8 mouse cellular contexts compared by ENCODE assay signal in the genomic region with DNA sequence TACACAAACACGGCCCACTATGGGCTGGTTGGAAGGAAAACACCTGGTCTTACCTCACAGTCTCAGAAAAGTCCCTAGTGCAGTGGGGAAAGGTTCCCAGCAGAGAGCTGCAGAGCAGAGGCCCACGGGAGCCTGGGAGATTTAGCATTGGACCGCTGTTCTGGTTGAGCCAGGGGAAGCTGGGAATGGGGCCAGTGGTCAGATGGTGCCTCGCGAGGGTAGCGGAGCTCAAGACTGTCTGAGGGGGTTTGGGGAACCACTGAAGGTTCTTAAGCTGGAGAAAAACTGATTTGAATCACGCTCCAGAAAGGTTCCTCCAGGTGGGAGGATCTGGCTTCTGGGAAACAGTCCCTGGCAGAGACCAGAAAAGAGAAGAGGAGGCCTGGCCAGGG.
A peak's percentile ranks its signal among the peaks of the same experiment; 100 is the strongest.
DNase-seq lines count a peak whose midpoint lies in the region; ATAC-seq lines count a peak whose summit lies in the region.

No protein-coding gene starts in this region.

- DNase-seq in left cerebral cortex, postnatal 4 days: peak; percentile 83
- DNase-seq in left cerebral cortex, adult 8-10 months (ENCODE audit: low spot score in 2 of 2): no peak
- peak; percentile 84 to 85 for DNase-seq in cerebellum, postnatal 14 days
- DNase-seq in testis, postnatal 14 days (ENCODE audit: low spot score): no peak
- no peak for DNase-seq in layer of hippocampus, postnatal 25 days (ENCODE audit: extremely low spot score in 1 of 2, low spot score in 1 of 2)

- H3K9me3 ChIP-seq in hindbrain, embryonic 12.5 days (replicated peaks): no peaks in the 10 kb centered on the region
- no peaks in the 10 kb centered on the region for H3K9me3 ChIP-seq in neural tube, embryonic 12.5 days

- H3K27me3 ChIP-seq in hindbrain, embryonic 12.5 days: 0 out of 2 replicates have a peak, but pooled peaks cover 3% of the 10 kb centered on the region
- H3K27me3 ChIP-seq in neural tube, embryonic 12.5 days (replicated peaks): no peaks in the 10 kb centered on the region

- no peaks in the 10 kb centered on the region for H3K36me3 ChIP-seq in hindbrain, embryonic 12.5 days
- no peaks in the 10 kb centered on the region for H3K36me3 ChIP-seq in neural tube, embryonic 12.5 days

- peak overlapping the region; percentile 10; the same call in 1 of the 2 replicates for H3K4me3 ChIP-seq in hindbrain, embryonic 12.5 days
- no peak overlapping the region for H3K4me3 ChIP-seq in neural tube, embryonic 12.5 days

- peak; percentile 32 for ATAC-seq in hindbrain, embryonic 12.5 days (ENCODE audit: low FRiP score)
- ATAC-seq in neural tube, embryonic 12.5 days (ENCODE audit: low FRiP score, low read depth): 0 out of 2 replicates have a peak, but pooled peaks have one; percentile 18
- no peak for ATAC-seq in erythroblast, adult 5-6 weeks (replicated peaks; ENCODE audit: low FRiP score, poor library complexity, severe bottlenecking)

- 22% methylated on average over 7 of the region's 7 CpGs for WGBS in hindbrain, embryonic 12.5 days
- 28% methylated on average over 7 of the region's 7 CpGs for WGBS in neural tube, embryonic 12.5 days

- peak overlapping the region; percentile 36; the same call in 1 of the 2 replicates for H3K9ac ChIP-seq in hindbrain, embryonic 12.5 days
- H3K9ac ChIP-seq in neural tube, embryonic 12.5 days: peak overlapping the region; percentile 38

- H3K4me2 ChIP-seq in hindbrain, embryonic 12.5 days (replicated peaks): peak overlapping the region; percentile 45
- H3K4me2 ChIP-seq in neural tube, embryonic 12.5 days (replicated peaks): peak overlapping the region; percentile 51

- H3K4me1 ChIP-seq in hindbrain, embryonic 12.5 days: peaks cover 23% of the 10 kb centered on the region
- H3K4me1 ChIP-seq in neural tube, embryonic 12.5 days: peaks cover 22% of the 10 kb centered on the region

- peak overlapping the region; percentile 88 for H3K27ac ChIP-seq in hindbrain, embryonic 12.5 days
- peak overlapping the region; percentile 47; the same call in 1 of the 2 replicates for H3K27ac ChIP-seq in neural tube, embryonic 12.5 days

- intact Hi-C loops in left cerebral cortex, postnatal 4 days (cut with DNase I): no loop called here

Comparison
In these comparisons a context has a peak if more than half of its experiments do, and no peak if none do; other contexts are left out.
1. DNase-seq: peak in left cerebral cortex, postnatal 4 days (single experiment) and cerebellum, postnatal 14 days (2 of 2); none in left cerebral cortex, adult 8-10 months (0 of 2), testis, postnatal 14 days (single experiment) and layer of hippocampus, postnatal 25 days (0 of 2).